Mouse (Mus musculus) myocyte (in vitro differentiated cells): ENCODE measurements at regions not wholly inside any gene's neighbourhood (a gene's known extent, or its start where the extent isn't known, plus 50 kb on each side); places are given as distances from the start of the nearest gene placed in this dataset.

Experiments
- H3K27me3 ChIP-seq: one replicate; pipeline ENCODE4 v1.6.1; 2011; ENCODE audit not compliant: control insufficient read depth, insufficient read depth, insufficient read length
- H3K36me3 ChIP-seq: one replicate; pipeline ENCODE4 v1.6.1; 2011; ENCODE audit not compliant: control insufficient read depth, insufficient read depth
- H3K4me2 ChIP-seq: one replicate; pipeline ENCODE4 v1.6.1; 2011; ENCODE audit warnings: low read depth, control low read depth
- H3K4me3 ChIP-seq: one replicate; pipeline ENCODE4 v1.5.1; 2011; ENCODE audit warnings: mild to moderate bottlenecking, control low read depth, moderate library complexity
- H3K79me2 ChIP-seq: one replicate; pipeline ENCODE4 v1.6.1; 2011; ENCODE audit not compliant: control insufficient read depth, insufficient read depth
- H3ac ChIP-seq: one replicate; pipeline ENCODE4 v1.6.1; 2011; ENCODE audit not compliant: control insufficient read depth, insufficient read length
- CEBPB ChIP-seq: IDR thresholded peaks from 2 replicates; pipeline ENCODE4 v1.6.1; 2011; ENCODE audit warnings: mild to moderate bottlenecking, moderate library complexity; ENCODE audit not compliant: poor library complexity, insufficient read depth, severe bottlenecking
- E2F4 ChIP-seq: IDR thresholded peaks from one replicate; pipeline ENCODE4 v1.6.1; 2011; ENCODE audit warnings: mild to moderate bottlenecking, control low read depth, moderate library complexity; ENCODE audit not compliant: insufficient read depth
- MAX ChIP-seq: IDR thresholded peaks from one replicate; pipeline ENCODE4 v1.6.1; 2011; ENCODE audit warnings: low read depth, mild to moderate bottlenecking, control low read depth
- MYOD1 ChIP-seq, 3 experiments: IDR thresholded peaks; one replicate each; pipeline ENCODE4 v1.6.1; 2011; ENCODE audit warnings: control low read depth in 2 of 3, low read depth in 2 of 3, mild to moderate bottlenecking in 2 of 3, moderate library complexity in 1 of 3; ENCODE audit not compliant: insufficient read length in 2 of 3, control insufficient read depth in 1 of 3
- MYOG ChIP-seq, 3 experiments: IDR thresholded peaks; one replicate each; pipeline ENCODE4 v1.6.1; 2011; ENCODE audit warnings: control low read depth in 2 of 3, low read depth in 2 of 3, mild to moderate bottlenecking in 2 of 3; ENCODE audit not compliant: insufficient read length in 2 of 3, control insufficient read depth in 1 of 3, insufficient read depth in 1 of 3
- POLR2A ChIP-seq: IDR thresholded peaks from one replicate; pipeline ENCODE4 v1.6.1; 2011; ENCODE audit warnings: low read depth, mild to moderate bottlenecking, control low read depth, moderate library complexity; ENCODE audit not compliant: insufficient read length
- POLR2AphosphoS2 ChIP-seq: IDR thresholded peaks from one replicate; pipeline ENCODE4 v1.6.1; 2011; ENCODE audit warnings: low read depth, control low read depth; ENCODE audit not compliant: insufficient read length
- REST ChIP-seq: IDR thresholded peaks from one replicate; pipeline ENCODE4 v1.6.1; 2011; ENCODE audit warnings: mild to moderate bottlenecking, control low read depth, moderate library complexity; ENCODE audit not compliant: insufficient read depth, insufficient read length
- SRF ChIP-seq: IDR thresholded peaks from one replicate; pipeline ENCODE4 v1.6.1; 2011; ENCODE audit warnings: low read depth; ENCODE audit not compliant: control insufficient read depth, insufficient read length
- TCF12 ChIP-seq: IDR thresholded peaks from one replicate; pipeline ENCODE4 v1.6.1; 2011; ENCODE audit warnings: mild to moderate bottlenecking, control low read depth; ENCODE audit not compliant: poor library complexity, insufficient read depth, severe bottlenecking
- TCF3 ChIP-seq: IDR thresholded peaks from one replicate; pipeline ENCODE4 v1.6.1; 2011; ENCODE audit warnings: low read depth, control low read depth; ENCODE audit not compliant: insufficient read length
- USF1 ChIP-seq: IDR thresholded peaks from one replicate; pipeline ENCODE4 v1.6.1; 2011; ENCODE audit warnings: low read depth, mild to moderate bottlenecking, control low read depth, moderate library complexity

DNA sequence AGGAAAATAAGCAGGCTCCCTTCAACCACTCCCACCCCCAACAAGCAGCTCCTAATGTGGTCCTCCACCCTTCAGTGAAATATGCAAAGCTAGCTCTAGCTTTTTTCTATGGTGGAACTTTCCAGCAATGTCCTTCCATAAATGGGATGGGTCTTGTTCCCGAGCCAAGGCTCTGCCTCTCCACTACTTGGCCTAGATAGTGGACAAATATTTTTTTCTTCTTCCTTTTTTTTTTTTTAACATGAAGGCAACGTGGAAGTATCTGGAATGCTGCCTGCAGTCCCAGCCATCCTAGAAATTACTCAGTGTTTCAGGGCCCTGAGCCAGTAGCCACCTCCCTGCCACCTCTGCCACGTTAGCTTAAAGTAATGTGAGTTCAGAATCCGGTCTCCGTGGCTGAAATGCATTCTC is 85.7 kb upstream of the Col1a2 start:
- Histone ChIP-seq H3K36me3 (no peaks in the 10 kb centered on the region), H3K27me3 (no peaks in the 10 kb centered on the region), H3K79me2 (no peaks in the 10 kb centered on the region), H3K4me3 (no peak overlapping the region), H3ac (no peak overlapping the region), H3K4me2 (peak overlapping the region; percentile 81)
- TF ChIP-seq MYOG (IDR thresholded peaks at IDR 0.05; ENCODE audit: control insufficient read depth in 1 of 3, insufficient read depth in 1 of 3, insufficient read length in 2 of 3, low read depth in 2 of 3) = no peak
- TF ChIP-seq TCF12 = no peak
- peak; percentile 56 for TF ChIP-seq SRF

DNA sequence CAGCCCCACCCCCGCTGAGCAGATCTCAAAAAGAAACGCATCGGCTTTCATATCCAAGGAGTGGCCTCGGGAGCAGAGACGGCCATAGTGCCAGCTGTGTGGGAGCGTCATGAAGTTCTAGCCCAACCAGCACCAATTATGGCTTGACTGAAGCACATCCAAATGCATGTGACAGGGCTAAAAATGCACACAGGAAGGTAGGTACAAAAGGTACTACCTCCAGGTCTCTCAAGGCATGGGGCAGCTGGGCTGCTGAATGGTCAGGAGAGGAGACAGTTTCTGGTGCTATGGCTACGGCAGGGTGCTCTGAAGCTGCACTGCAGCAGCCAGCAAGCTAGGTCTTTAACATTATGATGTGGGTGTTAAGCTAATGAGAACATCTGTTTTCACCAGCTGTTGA is 83.1 kb upstream of the Col1a2 start:
- H3K4me3 ChIP-seq = no peak overlapping the region
- no peaks in the 10 kb centered on the region for H3K36me3 ChIP-seq
- H3K79me2 ChIP-seq = no peaks in the 10 kb centered on the region
- H3K4me2 ChIP-seq = no peak overlapping the region
- no peak for TF ChIP-seq E2F4
- TF ChIP-seq POLR2A = no peak
- no peak for TF ChIP-seq TCF12
- TF ChIP-seq TCF3 = no peak
- TF ChIP-seq SRF = no peak
- H3ac ChIP-seq = no peak overlapping the region
- no peaks in the 10 kb centered on the region for H3K27me3 ChIP-seq

DNA sequence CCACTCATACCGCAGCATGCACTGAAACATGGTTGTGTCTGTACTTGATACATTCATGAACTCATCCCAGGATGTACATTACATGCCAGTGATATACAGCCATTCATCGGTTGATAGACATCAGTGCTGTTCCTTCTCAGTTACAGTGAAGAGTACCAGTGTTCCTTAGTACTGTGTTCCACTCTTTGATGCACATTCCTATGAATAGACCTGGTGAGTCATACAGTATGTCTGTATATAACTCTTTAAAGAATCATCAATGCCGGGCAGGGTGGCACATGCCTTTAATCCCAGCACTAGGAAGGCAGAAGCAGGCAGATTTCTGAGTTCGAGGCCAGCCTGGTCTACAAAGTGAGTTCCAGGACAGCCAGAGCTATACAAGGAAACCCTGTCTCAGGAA is 77.5 kb upstream of the Col1a2 start:
- TF ChIP-seq MYOG (IDR thresholded peaks at IDR 0.05; ENCODE audit: control insufficient read depth in 1 of 3, insufficient read depth in 1 of 3, insufficient read length in 2 of 3, low read depth in 2 of 3) (no peak), POLR2AphosphoS2 (no peak), MAX (no peak), POLR2A (no peak)
- Histone ChIP-seq H3K36me3 (no peaks in the 10 kb centered on the region), H3K4me3 (no peak overlapping the region), H3K27me3 (no peaks in the 10 kb centered on the region), H3ac (no peak overlapping the region), H3K79me2 (no peaks in the 10 kb centered on the region), H3K4me2 (no peak overlapping the region)

DNA sequence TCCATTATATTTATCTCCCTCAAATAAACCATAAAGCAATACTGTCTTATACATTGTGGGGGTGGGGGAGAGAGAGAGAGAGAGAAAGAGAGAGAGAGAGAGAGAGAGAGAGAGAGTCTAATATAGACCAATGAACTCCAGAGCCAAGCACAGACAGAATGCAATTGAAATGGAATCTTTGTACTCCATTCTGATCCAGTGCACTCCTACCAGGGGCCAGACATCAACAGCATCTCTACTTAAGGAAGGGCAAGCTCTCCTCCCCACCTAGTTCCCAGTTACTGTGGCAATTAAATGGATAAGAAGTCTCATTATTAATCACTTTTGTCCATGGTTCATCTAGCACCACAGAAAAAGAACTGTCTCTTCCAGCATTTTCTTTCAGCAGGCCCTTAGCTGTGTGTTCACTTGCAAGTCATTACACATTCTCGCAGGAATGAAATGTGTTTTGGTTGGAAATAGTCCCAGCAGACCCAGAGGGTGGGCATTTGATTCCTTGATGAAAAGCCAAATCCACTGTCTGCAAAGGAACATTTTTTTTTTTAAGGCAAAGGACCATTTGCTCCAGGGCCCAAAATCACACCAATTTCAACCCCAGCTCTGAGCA is 73.8 kb upstream of the Col1a2 start:
- H3K27me3 ChIP-seq = no peaks in the 10 kb centered on the region
- TF ChIP-seq CEBPB (no peak), MYOD1 (IDR thresholded peaks at IDR 0.05; ENCODE audit: control insufficient read depth in 1 of 3, insufficient read length in 2 of 3, low read depth in 2 of 3) (no peak), TCF12 (no peak), USF1 (no peak), POLR2AphosphoS2 (no peak), E2F4 (no peak), MAX (no peak), REST (no peak), SRF (no peak), MYOG (IDR thresholded peaks at IDR 0.05; ENCODE audit: control insufficient read depth in 1 of 3, insufficient read depth in 1 of 3, insufficient read length in 2 of 3, low read depth in 2 of 3) (no peak), TCF3 (no peak), POLR2A (no peak)
- H3K4me3 ChIP-seq = no peak overlapping the region
- H3K4me2 ChIP-seq = peak overlapping the region; percentile 43
- no peaks in the 10 kb centered on the region for H3K36me3 ChIP-seq
- H3ac ChIP-seq = no peak overlapping the region
- no peaks in the 10 kb centered on the region for H3K79me2 ChIP-seq

DNA sequence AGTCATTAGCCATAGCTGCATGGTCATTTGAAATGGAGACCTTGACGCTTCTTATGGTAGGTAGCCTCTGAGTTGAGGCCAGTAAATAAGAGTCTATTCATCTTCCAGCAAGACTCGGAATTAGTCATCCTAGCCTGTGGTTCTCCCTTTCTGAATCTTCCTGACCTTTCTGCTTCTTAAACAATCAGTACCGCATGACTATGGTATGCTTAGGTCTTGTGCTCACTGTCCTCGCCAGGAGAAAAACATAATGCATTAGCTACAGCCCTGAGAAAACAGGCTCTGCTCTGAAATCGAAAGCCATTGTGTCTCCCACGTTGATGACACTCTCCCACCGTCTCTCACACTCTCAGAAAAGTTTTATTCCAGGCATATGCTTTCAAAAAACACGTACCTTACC is 72.4 kb upstream of the Col1a2 start:
- Histone ChIP-seq H3K79me2 (no peaks in the 10 kb centered on the region), H3K4me2 (peak overlapping the region; percentile 77), H3K4me3 (no peak overlapping the region), H3K27me3 (no peaks in the 10 kb centered on the region), H3K36me3 (no peaks in the 10 kb centered on the region), H3ac (no peak overlapping the region)
- TF ChIP-seq SRF (no peak), MYOG (IDR thresholded peaks at IDR 0.05; ENCODE audit: control insufficient read depth in 1 of 3, insufficient read depth in 1 of 3, insufficient read length in 2 of 3, low read depth in 2 of 3) (no peak), REST (no peak), POLR2AphosphoS2 (no peak), E2F4 (no peak), TCF12 (no peak), MYOD1 (IDR thresholded peaks at IDR 0.05; ENCODE audit: control insufficient read depth in 1 of 3, insufficient read length in 2 of 3, low read depth in 2 of 3) (no peak), TCF3 (no peak), POLR2A (no peak), MAX (no peak), USF1 (no peak), CEBPB (no peak)
